Mouse (Mus musculus): ENCODE data around the gene Itga1.

DNA sequence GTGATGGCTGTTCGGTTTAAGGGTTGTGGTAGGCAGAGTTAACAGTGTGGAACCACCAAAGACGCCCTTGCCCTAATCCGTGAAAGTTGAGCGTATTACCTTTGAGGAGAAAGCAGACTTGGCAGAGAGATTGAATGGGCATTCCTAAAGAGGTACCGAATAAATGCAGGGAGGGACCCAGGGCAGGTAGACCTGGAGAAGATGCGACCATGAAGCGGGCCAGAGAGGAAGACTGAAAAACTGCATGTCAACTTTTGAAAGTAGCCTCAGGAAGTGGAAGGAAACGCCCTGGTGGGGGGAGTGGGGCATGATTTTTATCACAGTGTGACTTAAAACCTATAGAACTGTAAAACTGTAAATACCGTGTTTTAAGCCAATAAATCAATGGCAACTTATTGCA lies 2.4 kb downstream of the Itga1 start:
- no peak for TF ChIP-seq CTCF (IDR thresholded peaks at IDR 0.05; ENCODE audit: extremely low read depth, insufficient read depth, low read length)
- TF ChIP-seq POLR2A (IDR thresholded peaks at IDR 0.05; ENCODE audit: extremely low read depth, insufficient read depth, low read length), result no peak

All from cortical plate, adult 2 months (tissue).